Mouse (Mus musculus) G1E (cell line): Measurements from ENCODE around the gene Pgbd5. TPM values are rescaled to one million over a fixed set of nuclear protein-coding genes. Genes with fewer than 3 reads are reported as not detected.

Experiments used
- ATAC-seq: 2 replicates; pipeline ENCODE4 v1.8.0; 2016; ENCODE audit warnings: mild to moderate bottlenecking; ENCODE audit not compliant: insufficient number of reproducible peaks, poor library complexity, low FRiP score, severe bottlenecking; ENCODE audit errors: extremely low read depth
- DNase-seq: peaks from one replicate; pipeline ENCODE4 v3.0.0; 2012; ENCODE audit warnings: low spot score
- H3K27me3 ChIP-seq: 2 replicates; pipeline ENCODE4 v1.6.1; 2012; ENCODE audit warnings: mild to moderate bottlenecking, low read length, inconsistent platforms; ENCODE audit not compliant: insufficient read depth
- H3K36me3 ChIP-seq: replicated peaks from 2 replicates; pipeline ENCODE3; 2012; ENCODE audit warnings: mild to moderate bottlenecking, inconsistent platforms
- H3K4me1 ChIP-seq: 2 replicates; pipeline ENCODE4 v1.6.1; 2012; ENCODE audit warnings: low read depth, low read length, inconsistent platforms, mixed read lengths; ENCODE audit not compliant: insufficient read depth
- H3K4me3 ChIP-seq: 2 replicates; pipeline ENCODE4 v1.5.1; 2012; ENCODE audit warnings: low read depth, mild to moderate bottlenecking, inconsistent platforms, low read length, moderate library complexity, mixed read lengths
- H3K9me3 ChIP-seq: replicated peaks from 2 replicates; pipeline ENCODE4 v1.6.1; 2012; ENCODE audit warnings: inconsistent platforms
- CTCF ChIP-seq: IDR thresholded peaks from 2 replicates; pipeline ENCODE4 v1.5.1; 2012; ENCODE audit warnings: low read depth, low read length, inconsistent platforms, mixed read lengths
- GATA1 ChIP-seq: IDR thresholded peaks from 2 replicates; pipeline ENCODE4 v1.6.1; 2012; ENCODE audit warnings: borderline replicate concordance, low read length, inconsistent platforms, mixed read lengths
- GATA2 ChIP-seq: IDR thresholded peaks from 2 replicates; pipeline ENCODE4 v1.6.1; 2012; ENCODE audit warnings: low read depth, low read length, inconsistent platforms, borderline replicate concordance
- POLR2AphosphoS5 ChIP-seq: IDR thresholded peaks from 2 replicates; pipeline ENCODE4 v1.6.1; 2012; ENCODE audit warnings: low read depth, low read length, inconsistent platforms; ENCODE audit not compliant: insufficient replicate concordance
- TAL1 ChIP-seq: conservative IDR thresholded peaks from 2 replicates; pipeline ENCODE4 v1.6.1; 2012; ENCODE audit warnings: low read depth, low read length, inconsistent platforms, mixed read lengths
- polyA plus RNA-seq: library from polyadenylated mRNA; stranded (reverse); fragments of >175 nt; gene quantifications from 2 replicates; pipeline ENCODE4 v1.2.3, GENCODE M21; 2012
- total RNA-seq, 2 experiments: library from RNA; stranded (forward) in 1 of 2; stranded (reverse) in 1 of 2; fragments of 200-1000 nt in 1 of 2; fragments of >200 nt in 1 of 2; fragmentation: Nextera tagmentation in 1 of 2; gene quantifications; 2 replicates each; pipeline ENCODE4 v1.2.3; 2014 to 2017

The Pgbd5 gene
- total and polyA plus RNA-seq, 3 experiments, result 0.22 TPM; not detected in 2

GRCm38 (mm10) chr8:124421413-124421812, 18.0 kb downstream of the Pgbd5 start:
- H3K36me3 ChIP-seq, result no peaks in the 10 kb centered on the region
- H3K9me3 ChIP-seq, result peaks cover 22% of the 10 kb centered on the region
- 0 out of 2 replicates have a peak, but pooled peaks cover 5% of the 10 kb centered on the region for H3K27me3 ChIP-seq
- no peaks in the 10 kb centered on the region for H3K4me1 ChIP-seq
- ATAC-seq (no peak), DNase-seq (no peak)
- TF ChIP-seq GATA1, result no peak
- no peak for TF ChIP-seq TAL1
- no peak for TF ChIP-seq CTCF
- no peak for TF ChIP-seq POLR2AphosphoS5
- no peak for TF ChIP-seq GATA2
- no peak overlapping the region for H3K4me3 ChIP-seq

GRCm38 (mm10) chr8:124418927-124419326, 20.5 kb downstream of the Pgbd5 start:
- H3K9me3 ChIP-seq, result peaks cover 28% of the 10 kb centered on the region
- DNase-seq (no peak), ATAC-seq (no peak)
- H3K27me3 ChIP-seq, result 0 out of 2 replicates have a peak, but pooled peaks cover 5% of the 10 kb centered on the region
- no peaks in the 10 kb centered on the region for H3K4me1 ChIP-seq
- no peaks in the 10 kb centered on the region for H3K36me3 ChIP-seq
- no peak overlapping the region for H3K4me3 ChIP-seq
- no peak for TF ChIP-seq TAL1
- no peak for TF ChIP-seq GATA2
- TF ChIP-seq CTCF, result no peak
- TF ChIP-seq POLR2AphosphoS5, result no peak
- TF ChIP-seq GATA1, result no peak

- TF ChIP-seq GATA1, result no peak
- TF ChIP-seq TAL1, result no peak
- no peak for TF ChIP-seq GATA2
- TF ChIP-seq POLR2AphosphoS5, result no peak
- TF ChIP-seq CTCF, result no peak
These were observed 21.3 kb downstream of the Pgbd5 start for GRCm38 (mm10) chr8:124418185-124418584.

GRCm38 (mm10) chr8:124416646-124417045, 22.8 kb downstream of the Pgbd5 start:
- Histone ChIP-seq H3K36me3 (no peaks in the 10 kb centered on the region), H3K27me3 (no peaks in the 10 kb centered on the region), H3K4me3 (no peak overlapping the region), H3K9me3 (peaks cover 34% of the 10 kb centered on the region), H3K4me1 (no peaks in the 10 kb centered on the region)
- ATAC-seq (no peak), DNase-seq (no peak)
- TF ChIP-seq POLR2AphosphoS5, result no peak
- no peak for TF ChIP-seq GATA2
- no peak for TF ChIP-seq TAL1
- TF ChIP-seq GATA1, result no peak
- TF ChIP-seq CTCF, result no peak

More at GRCm38 (mm10) chr8:124418185-124418584, 21.3 kb downstream of the Pgbd5 start:
- Histone ChIP-seq H3K27me3 (0 out of 2 replicates have a peak, but pooled peaks cover 4% of the 10 kb centered on the region), H3K36me3 (no peaks in the 10 kb centered on the region), H3K9me3 (peaks cover 29% of the 10 kb centered on the region), H3K4me3 (no peak overlapping the region), H3K4me1 (no peaks in the 10 kb centered on the region)
- no peak for ATAC-seq
- DNase-seq, result no peak

- DNase-seq (no peak), ATAC-seq (no peak)
- no peak overlapping the region for H3K4me3 ChIP-seq
- no peaks in the 10 kb centered on the region for H3K4me1 ChIP-seq
- no peaks in the 10 kb centered on the region for H3K36me3 ChIP-seq
- no peak for TF ChIP-seq TAL1
- TF ChIP-seq GATA2, result no peak
- TF ChIP-seq GATA1, result no peak
- no peak for TF ChIP-seq POLR2AphosphoS5
- no peak for TF ChIP-seq CTCF
- peaks cover 42% of the 10 kb centered on the region for H3K9me3 ChIP-seq
- H3K27me3 ChIP-seq, result no peaks in the 10 kb centered on the region
These were observed 23.7 kb downstream of the Pgbd5 start for GRCm38 (mm10) chr8:124415789-124416188.

- DNase-seq (no peak), ATAC-seq (no peak)
- H3K36me3 ChIP-seq, result no peaks in the 10 kb centered on the region
- no peak for TF ChIP-seq POLR2AphosphoS5
- TF ChIP-seq TAL1, result no peak
- no peak for TF ChIP-seq CTCF
- TF ChIP-seq GATA1, result no peak
- TF ChIP-seq GATA2, result no peak
- H3K9me3 ChIP-seq, result peaks cover 44% of the 10 kb centered on the region
- no peaks in the 10 kb centered on the region for H3K27me3 ChIP-seq
- H3K4me3 ChIP-seq, result no peak overlapping the region
- no peaks in the 10 kb centered on the region for H3K4me1 ChIP-seq
These were observed 24.5 kb downstream of the Pgbd5 start for GRCm38 (mm10) chr8:124415002-124415401.
